Mouse (Mus musculus): ENCODE measurements around the gene Polr2b. TPM values are rescaled to one million over a fixed set of nuclear protein-coding genes. Genes with fewer than 3 reads are reported as not detected.

Polr2b gene
- polyA plus RNA-seq, 1 experiment from 2014 or later = 115 TPM

DNA sequence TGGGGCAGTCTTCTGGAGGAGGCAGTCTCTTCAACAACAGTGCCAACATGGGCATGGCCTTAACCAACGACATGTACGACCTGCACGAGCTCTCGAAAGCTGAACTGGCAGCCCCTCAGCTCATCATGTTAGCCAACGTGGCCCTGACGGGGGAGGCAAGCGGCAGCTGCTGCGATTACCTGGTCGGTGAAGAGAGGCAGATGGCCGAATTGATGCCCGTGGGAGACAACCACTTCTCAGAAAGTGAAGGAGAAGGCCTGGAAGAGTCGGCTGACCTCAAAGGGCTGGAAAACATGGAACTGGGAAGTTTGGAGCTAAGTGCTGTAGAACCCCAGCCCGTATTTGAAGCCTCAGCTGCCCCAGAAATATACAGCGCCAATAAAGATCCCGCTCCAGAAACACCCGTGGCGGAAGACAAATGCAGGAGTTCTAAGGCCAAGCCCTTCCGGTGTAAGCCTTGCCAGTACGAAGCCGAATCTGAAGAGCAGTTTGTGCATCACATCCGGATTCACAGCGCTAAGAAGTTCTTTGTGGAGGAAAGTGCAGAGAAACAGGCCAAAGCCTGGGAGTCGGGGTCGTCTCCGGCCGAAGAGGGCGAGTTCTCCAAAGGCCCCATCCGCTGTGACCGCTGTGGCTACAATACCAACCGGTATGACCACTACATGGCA, 41.9 kb upstream of the Polr2b start:
- 95% methylated on average over 30 of the region's 30 CpGs for WGBS
- Histone ChIP-seq H3K36me3 (ENCODE audit: control insufficient read depth, insufficient read depth, low read length) (peaks cover 18% of the 10 kb centered on the region), H3K9ac (ENCODE audit: low read length) (no peak overlapping the region), H3K27me3 (ENCODE audit: control insufficient read depth, insufficient read depth, low read length) (no peaks in the 10 kb centered on the region), H3K27ac (ENCODE audit: low read depth, low read length) (no peak overlapping the region), H3K9me3 (ENCODE audit: control insufficient read depth, low read length) (no peaks in the 10 kb centered on the region), H3K4me1 (ENCODE audit: control insufficient read depth, insufficient read depth, low read length) (no peaks in the 10 kb centered on the region), H3K4me3 (ENCODE audit: low read depth, low read length) (no peak overlapping the region), H3K4me2 (ENCODE audit: low read depth) (no peak overlapping the region)
- ATAC-seq (ENCODE audit: insufficient read depth, low FRiP score, low TSS enrichment) (no peak), DNase-seq (ENCODE audit: low spot score) (no peak)

- DNase-seq (ENCODE audit: low spot score) = no peak
- peaks cover 26% of the 10 kb centered on the region for H3K36me3 ChIP-seq (ENCODE audit: control insufficient read depth, insufficient read depth, low read length)
Measured at GRCm38 (mm10) chr5:77269399-77269798, 40.5 kb upstream of the Polr2b start.

GRCm38 (mm10) chr5:77273151-77273550, 36.8 kb upstream of the Polr2b start:
- Histone ChIP-seq H3K36me3 (ENCODE audit: control insufficient read depth, insufficient read depth, low read length) (peaks cover 27% of the 10 kb centered on the region), H3K27me3 (ENCODE audit: control insufficient read depth, insufficient read depth, low read length) (no peaks in the 10 kb centered on the region), H3K4me2 (ENCODE audit: low read depth) (no peak overlapping the region), H3K27ac (ENCODE audit: low read depth, low read length) (no peak overlapping the region), H3K9ac (ENCODE audit: low read length) (no peak overlapping the region), H3K4me3 (ENCODE audit: low read depth, low read length) (no peak overlapping the region), H3K4me1 (ENCODE audit: control insufficient read depth, insufficient read depth, low read length) (no peaks in the 10 kb centered on the region), H3K9me3 (ENCODE audit: control insufficient read depth, low read length) (no peaks in the 10 kb centered on the region)
- ATAC-seq (ENCODE audit: insufficient read depth, low FRiP score, low TSS enrichment) (no peak), DNase-seq (ENCODE audit: low spot score) (no peak)
- 76% methylated on average over 7 of the region's 7 CpGs for WGBS

More at GRCm38 (mm10) chr5:77269399-77269798, 40.5 kb upstream of the Polr2b start:
- WGBS = 79% methylated on average over 8 of the region's 8 CpGs
- Histone ChIP-seq H3K27ac (ENCODE audit: low read depth, low read length) (no peak overlapping the region), H3K27me3 (ENCODE audit: control insufficient read depth, insufficient read depth, low read length) (no peaks in the 10 kb centered on the region), H3K4me3 (ENCODE audit: low read depth, low read length) (no peak overlapping the region), H3K9ac (ENCODE audit: low read length) (no peak overlapping the region), H3K4me1 (ENCODE audit: control insufficient read depth, insufficient read depth, low read length) (no peaks in the 10 kb centered on the region), H3K9me3 (ENCODE audit: control insufficient read depth, low read length) (no peaks in the 10 kb centered on the region), H3K4me2 (ENCODE audit: low read depth) (no peak overlapping the region)
- ATAC-seq (ENCODE audit: insufficient read depth, low FRiP score, low TSS enrichment) = no peak

- DNase-seq (ENCODE audit: low spot score) (peak; percentile 65), ATAC-seq (ENCODE audit: insufficient read depth, low FRiP score, low TSS enrichment) (no peak)
- Histone ChIP-seq H3K36me3 (ENCODE audit: control insufficient read depth, insufficient read depth, low read length) (peaks cover 23% of the 10 kb centered on the region), H3K4me3 (ENCODE audit: low read depth, low read length) (no peak overlapping the region), H3K27ac (ENCODE audit: low read depth, low read length) (no peak overlapping the region), H3K9ac (ENCODE audit: low read length) (no peak overlapping the region), H3K9me3 (ENCODE audit: control insufficient read depth, low read length) (no peaks in the 10 kb centered on the region), H3K4me1 (ENCODE audit: control insufficient read depth, insufficient read depth, low read length) (no peaks in the 10 kb centered on the region), H3K27me3 (ENCODE audit: control insufficient read depth, insufficient read depth, low read length) (no peaks in the 10 kb centered on the region), H3K4me2 (ENCODE audit: low read depth) (no peak overlapping the region)
- 94% methylated on average over 5 of the region's 5 CpGs for WGBS
Measured at GRCm38 (mm10) chr5:77275950-77276349, 34.0 kb upstream of the Polr2b start.

- Histone ChIP-seq H3K36me3 (ENCODE audit: control insufficient read depth, insufficient read depth, low read length) (peaks cover 29% of the 10 kb centered on the region), H3K27me3 (ENCODE audit: control insufficient read depth, insufficient read depth, low read length) (no peaks in the 10 kb centered on the region), H3K4me1 (ENCODE audit: control insufficient read depth, insufficient read depth, low read length) (no peaks in the 10 kb centered on the region), H3K9me3 (ENCODE audit: control insufficient read depth, low read length) (no peaks in the 10 kb centered on the region), H3K4me2 (ENCODE audit: low read depth) (no peak overlapping the region), H3K9ac (ENCODE audit: low read length) (no peak overlapping the region), H3K27ac (ENCODE audit: low read depth, low read length) (no peak overlapping the region), H3K4me3 (ENCODE audit: low read depth, low read length) (no peak overlapping the region)
- ATAC-seq (ENCODE audit: insufficient read depth, low FRiP score, low TSS enrichment) (no peak), DNase-seq (ENCODE audit: low spot score) (no peak)
- 94% methylated on average over 6 of the region's 6 CpGs for WGBS
Measured at GRCm38 (mm10) chr5:77277204-77277603, 32.7 kb upstream of the Polr2b start.

GRCm38 (mm10) chr5:77281518-77282174, 28.3 kb upstream of the Polr2b start:
- Histone ChIP-seq H3K4me2 (ENCODE audit: low read depth) (no peak overlapping the region), H3K4me3 (ENCODE audit: low read depth, low read length) (no peak overlapping the region), H3K27ac (ENCODE audit: low read depth, low read length) (no peak overlapping the region), H3K9me3 (ENCODE audit: control insufficient read depth, low read length) (no peaks in the 10 kb centered on the region), H3K27me3 (ENCODE audit: control insufficient read depth, insufficient read depth, low read length) (no peaks in the 10 kb centered on the region), H3K36me3 (ENCODE audit: control insufficient read depth, insufficient read depth, low read length) (peaks cover 22% of the 10 kb centered on the region), H3K4me1 (ENCODE audit: control insufficient read depth, insufficient read depth, low read length) (no peaks in the 10 kb centered on the region), H3K9ac (ENCODE audit: low read length) (no peak overlapping the region)
- WGBS = 91% methylated on average over 20 of the region's 20 CpGs
- ATAC-seq (ENCODE audit: insufficient read depth, low FRiP score, low TSS enrichment) = no peak
- no peak for DNase-seq (ENCODE audit: low spot score)

- DNase-seq (ENCODE audit: low spot score) (no peak), ATAC-seq (ENCODE audit: insufficient read depth, low FRiP score, low TSS enrichment) (no peak)
- H3K9me3 ChIP-seq (ENCODE audit: control insufficient read depth, low read length) = no peaks in the 10 kb centered on the region
- H3K27ac ChIP-seq (ENCODE audit: low read depth, low read length) = no peak overlapping the region
- H3K27me3 ChIP-seq (ENCODE audit: control insufficient read depth, insufficient read depth, low read length) = no peaks in the 10 kb centered on the region
- no peak overlapping the region for H3K4me2 ChIP-seq (ENCODE audit: low read depth)
- H3K9ac ChIP-seq (ENCODE audit: low read length) = no peak overlapping the region
- no peaks in the 10 kb centered on the region for H3K4me1 ChIP-seq (ENCODE audit: control insufficient read depth, insufficient read depth, low read length)
- 96% methylated on average over 9 of the region's 9 CpGs for WGBS
- peaks cover 20% of the 10 kb centered on the region for H3K36me3 ChIP-seq (ENCODE audit: control insufficient read depth, insufficient read depth, low read length)
- H3K4me3 ChIP-seq (ENCODE audit: low read depth, low read length) = no peak overlapping the region
Measured at GRCm38 (mm10) chr5:77282242-77282641, 27.7 kb upstream of the Polr2b start.

DNA sequence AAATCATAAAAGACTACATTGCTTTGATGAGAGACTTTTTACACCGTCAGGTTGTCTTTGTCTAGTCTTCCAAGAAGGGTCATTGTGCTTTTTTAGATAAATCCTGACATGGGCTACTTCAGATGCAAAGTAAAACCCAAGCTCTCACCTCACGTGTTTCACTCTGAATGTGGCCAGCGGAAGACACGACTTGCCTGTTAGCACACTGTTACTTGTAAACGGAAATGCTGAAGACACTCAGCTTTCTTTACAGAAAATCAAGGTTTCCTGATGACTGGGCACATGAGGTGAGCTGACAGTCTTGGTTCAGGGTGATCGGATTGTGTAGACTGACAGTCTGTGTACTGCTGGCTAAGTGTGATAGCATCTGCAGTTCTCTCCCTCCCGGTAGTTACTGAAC, 24.3 kb upstream of the Polr2b start:
- Histone ChIP-seq H3K9ac (ENCODE audit: low read length) (no peak overlapping the region), H3K4me3 (ENCODE audit: low read depth, low read length) (no peak overlapping the region), H3K4me1 (ENCODE audit: control insufficient read depth, insufficient read depth, low read length) (no peaks in the 10 kb centered on the region), H3K9me3 (ENCODE audit: control insufficient read depth, low read length) (no peaks in the 10 kb centered on the region), H3K36me3 (ENCODE audit: control insufficient read depth, insufficient read depth, low read length) (peaks cover 20% of the 10 kb centered on the region), H3K4me2 (ENCODE audit: low read depth) (no peak overlapping the region), H3K27ac (ENCODE audit: low read depth, low read length) (no peak overlapping the region), H3K27me3 (ENCODE audit: control insufficient read depth, insufficient read depth, low read length) (no peaks in the 10 kb centered on the region)
- ATAC-seq (ENCODE audit: insufficient read depth, low FRiP score, low TSS enrichment) (no peak), DNase-seq (ENCODE audit: low spot score) (no peak)
- WGBS = 87% methylated on average over 7 of the region's 7 CpGs

GRCm38 (mm10) chr5:77286904-77287303, 23.0 kb upstream of the Polr2b start:
- H3K4me2 ChIP-seq (ENCODE audit: low read depth) = no peak overlapping the region
- DNase-seq (ENCODE audit: low spot score) = no peak
- H3K9me3 ChIP-seq (ENCODE audit: control insufficient read depth, low read length) = no peaks in the 10 kb centered on the region
- H3K4me1 ChIP-seq (ENCODE audit: control insufficient read depth, insufficient read depth, low read length) = no peaks in the 10 kb centered on the region
- H3K4me3 ChIP-seq (ENCODE audit: low read depth, low read length) = no peak overlapping the region
- H3K27ac ChIP-seq (ENCODE audit: low read depth, low read length) = no peak overlapping the region
- 93% methylated on average over 5 of the region's 5 CpGs for WGBS
- peaks cover 12% of the 10 kb centered on the region for H3K36me3 ChIP-seq (ENCODE audit: control insufficient read depth, insufficient read depth, low read length)
- no peak for ATAC-seq (ENCODE audit: insufficient read depth, low FRiP score, low TSS enrichment)
- H3K27me3 ChIP-seq (ENCODE audit: control insufficient read depth, insufficient read depth, low read length) = no peaks in the 10 kb centered on the region
- H3K9ac ChIP-seq (ENCODE audit: low read length) = no peak overlapping the region
